Mouse (Mus musculus) heart, adult 18-20 months (tissue): ENCODE results near the gene Erc2. TPM values are rescaled to one million over a fixed set of nuclear protein-coding genes. Genes with fewer than 3 reads are reported as not detected.
A peak's percentile ranks its signal among the peaks of the same experiment; 100 is the strongest.

Source experiments
- DNase-seq, 2 experiments: peaks; one replicate each; pipeline ENCODE4 v3.0.0; 2021 to 2022; ENCODE audit warnings: mixed read lengths in 1 of 2
- total RNA-seq, 2 experiments: library from RNA; stranded (reverse); gene quantifications; 2 replicates each; pipeline ENCODE4 v1.2.3; 2021

The Erc2 gene
- total RNA-seq, 2 experiments from 2014 or later: 0.99 to 1.5 TPM

- DNase-seq: no peak
Observed at GRCm38 (mm10) chr14:27778503-27778902, 156.3 kb downstream of the Erc2 start.

DNA sequence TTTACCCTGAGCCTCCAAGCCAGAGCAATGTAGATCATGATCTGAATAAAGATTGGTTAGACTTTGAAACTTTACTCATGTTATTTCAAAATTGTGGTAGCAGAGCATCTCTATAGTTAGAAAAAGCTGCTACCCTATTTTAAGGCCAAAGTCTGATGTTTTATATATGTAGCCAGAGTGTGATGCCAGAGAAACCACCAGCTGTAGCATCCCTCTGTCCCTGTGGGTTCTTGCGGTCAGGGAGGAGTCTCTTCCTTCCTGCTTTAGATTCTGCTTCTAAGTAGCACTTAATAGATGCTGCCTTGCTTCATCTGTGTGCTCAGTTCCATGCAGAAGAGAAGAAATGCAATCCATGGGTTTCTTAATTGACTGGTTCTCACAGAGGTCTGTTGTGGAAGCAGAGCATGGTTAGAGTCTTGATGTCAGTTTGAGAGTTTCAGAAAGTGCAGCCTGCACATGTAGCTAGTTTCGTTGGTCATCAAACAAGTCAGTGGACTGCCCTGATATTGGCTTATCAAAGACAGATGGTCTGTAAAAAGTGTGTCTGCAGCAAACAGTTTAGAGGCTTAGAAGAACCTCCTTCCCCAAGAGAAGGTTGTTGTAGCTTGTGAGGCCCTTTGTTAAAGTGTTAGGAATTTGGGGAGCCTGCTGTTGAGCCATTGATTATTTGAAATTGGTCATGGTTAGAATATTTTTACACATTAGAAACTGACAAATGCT lies 156.9 kb downstream of the Erc2 start:
- no peak for DNase-seq

DNA sequence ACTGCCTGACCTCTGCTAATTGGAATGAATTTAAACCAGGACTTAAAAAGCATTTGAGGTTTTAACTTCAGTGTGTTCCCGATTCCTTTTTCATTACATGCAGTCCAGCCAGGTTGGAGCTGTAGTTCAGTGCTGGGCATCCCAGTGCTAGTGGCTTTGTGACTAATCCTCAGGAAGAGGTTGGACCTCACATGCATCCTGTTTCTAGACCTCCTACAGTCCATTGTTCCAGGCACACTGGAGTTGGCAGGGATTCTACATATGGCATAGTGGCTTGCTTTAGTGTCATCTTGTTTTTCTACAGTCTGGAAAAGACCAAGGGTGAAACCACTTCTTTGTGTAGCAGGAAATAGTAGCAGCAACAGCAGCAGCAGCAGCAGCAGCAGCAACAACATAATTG lies 159.0 kb downstream of the Erc2 start:
- DNase-seq: no peak

- no peak for DNase-seq
Observed at GRCm38 (mm10) chr14:27784826-27785225, 162.6 kb downstream of the Erc2 start.

DNA sequence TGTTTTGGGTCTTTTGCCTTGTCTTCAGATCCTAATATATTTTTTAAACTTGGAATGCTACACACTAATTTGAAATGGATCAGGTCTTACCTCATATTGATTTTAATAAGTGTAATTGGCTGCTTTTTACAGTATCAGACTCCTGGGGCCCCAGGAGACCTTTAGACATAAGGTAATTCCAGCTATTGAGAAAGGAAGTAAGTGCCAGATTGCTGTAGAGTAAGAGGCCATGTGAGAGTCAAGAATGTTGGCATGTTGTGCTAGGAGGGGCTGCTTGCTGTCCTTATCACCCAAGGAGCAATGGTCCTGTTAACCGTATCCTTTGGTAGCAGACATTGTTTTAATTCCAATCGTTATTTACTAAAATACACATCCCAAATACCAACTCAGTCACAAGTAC lies 163.3 kb downstream of the Erc2 start:
- DNase-seq: no peak

DNA sequence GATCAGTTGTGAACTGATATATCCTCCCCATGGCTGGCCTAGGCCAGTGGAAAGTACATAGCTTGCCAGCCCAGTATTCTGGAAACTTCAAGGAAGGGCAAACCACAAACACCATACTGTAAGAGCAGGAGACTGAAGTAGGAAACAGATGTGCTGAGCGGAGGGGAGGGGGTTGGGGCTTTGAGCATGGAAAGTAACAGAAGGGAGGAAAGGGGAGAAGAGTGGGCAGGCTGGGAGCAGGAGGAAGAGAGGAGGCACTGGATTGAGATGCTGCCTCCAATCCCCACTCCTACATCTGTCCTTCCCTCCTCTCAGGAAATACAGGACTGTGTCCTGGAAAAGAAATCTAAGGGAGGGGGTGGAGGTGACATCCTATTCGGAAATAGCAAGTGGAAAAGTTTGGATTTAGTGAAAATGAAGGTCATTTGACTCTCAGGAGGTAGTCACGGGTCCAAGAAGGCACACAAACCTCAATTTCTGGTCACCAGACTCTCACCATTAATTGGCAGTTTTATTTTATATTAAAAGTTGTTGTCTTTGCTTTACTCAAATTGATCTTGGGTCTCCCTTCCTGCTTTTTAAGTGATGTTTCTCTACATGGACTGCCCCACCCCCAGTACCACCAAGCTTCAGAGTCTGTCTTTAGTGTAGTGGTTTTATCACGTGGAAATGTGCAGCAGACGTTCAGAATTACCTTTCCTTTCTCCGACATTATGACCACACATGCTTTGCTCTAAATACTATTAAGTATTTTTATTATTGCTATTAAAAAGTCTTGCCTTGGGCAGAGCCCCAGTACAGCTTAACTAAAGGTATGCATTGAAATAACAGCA lies 167.1 kb downstream of the Erc2 start:
- DNase-seq: no peak

DNA sequence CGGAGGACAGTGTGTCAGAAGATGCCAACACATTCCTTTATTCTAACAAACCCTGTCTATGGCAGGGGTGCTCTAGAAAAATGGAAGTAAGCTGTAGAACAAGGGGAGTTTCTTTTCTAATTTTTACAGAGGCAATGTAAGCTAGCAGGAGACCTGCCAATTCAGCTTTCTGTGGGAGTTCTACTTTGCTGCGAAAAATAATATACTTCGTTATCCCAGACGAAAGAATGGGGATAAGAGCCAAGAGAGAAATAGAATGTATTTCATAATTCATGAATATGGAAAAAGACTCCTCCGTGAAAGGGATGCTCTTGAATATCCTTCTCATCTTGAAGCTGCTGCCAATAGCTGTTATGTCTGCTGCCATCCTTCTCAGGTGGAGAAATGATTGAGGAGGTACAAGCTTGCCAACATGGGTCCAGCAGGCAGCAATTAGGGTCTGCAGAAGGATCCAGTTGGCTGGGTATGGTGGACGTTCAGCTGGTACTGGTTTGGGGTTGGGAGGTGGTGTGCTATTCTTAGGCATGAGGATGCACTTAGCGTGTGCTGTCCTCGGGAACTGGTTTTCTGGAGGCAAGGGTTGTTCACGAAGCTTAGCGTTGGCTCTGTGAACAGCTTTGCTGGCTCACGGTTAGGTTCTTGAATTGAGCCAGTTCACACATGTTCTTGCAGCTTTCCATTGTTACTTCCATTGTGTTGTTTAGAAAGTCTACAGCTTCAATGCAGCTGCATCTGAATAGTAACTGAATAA lies 176.1 kb downstream of the Erc2 start:
- DNase-seq: no peak

GRCm38 (mm10) chr14:27800766-27801165 lies 178.5 kb downstream of the Erc2 start:
- DNase-seq: peak; percentile 3 to 9

DNA sequence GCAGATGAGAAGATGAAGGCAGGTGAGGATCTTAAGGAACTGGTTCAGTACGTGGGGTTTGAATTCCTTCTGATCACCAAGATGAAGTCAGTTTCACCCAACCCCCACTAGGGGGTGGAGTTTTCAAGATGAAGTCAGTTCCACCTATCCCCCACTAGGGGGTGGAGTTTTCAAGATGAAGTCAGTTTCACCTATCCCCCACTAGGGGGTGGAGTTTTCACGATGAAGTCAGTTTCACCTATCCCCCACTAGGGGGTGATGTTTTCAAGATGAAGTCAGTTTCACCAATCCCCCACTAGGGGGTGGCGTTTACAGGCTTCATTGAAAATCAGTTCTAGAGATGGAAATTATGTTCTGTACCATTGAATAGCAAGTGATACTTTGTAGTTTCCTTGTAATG lies 181.7 kb downstream of the Erc2 start:
- DNase-seq: no peak

GRCm38 (mm10) chr14:27805064-27805463 lies 182.8 kb downstream of the Erc2 start:
- no peak for DNase-seq

DNA sequence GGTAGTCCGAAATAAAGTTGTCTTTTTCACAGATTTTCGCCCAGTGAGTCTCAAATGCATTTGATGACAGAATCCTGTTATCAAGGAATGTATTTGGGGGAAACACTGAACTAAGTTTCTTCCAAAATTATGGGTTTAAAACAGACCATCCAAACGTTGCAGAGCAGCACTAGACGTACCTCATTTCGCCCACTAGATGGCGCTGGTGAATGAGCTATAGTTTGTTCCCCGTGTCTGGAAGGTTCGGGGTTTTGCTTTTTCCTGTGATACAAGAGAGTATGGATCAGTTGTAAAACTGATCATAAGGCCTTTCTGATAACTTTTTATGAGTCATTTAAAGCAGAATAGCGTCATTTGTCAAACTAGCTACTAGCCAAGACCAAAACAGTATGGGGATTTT lies 185.9 kb downstream of the Erc2 start:
- peak; percentile 14 to 69 for DNase-seq

DNA sequence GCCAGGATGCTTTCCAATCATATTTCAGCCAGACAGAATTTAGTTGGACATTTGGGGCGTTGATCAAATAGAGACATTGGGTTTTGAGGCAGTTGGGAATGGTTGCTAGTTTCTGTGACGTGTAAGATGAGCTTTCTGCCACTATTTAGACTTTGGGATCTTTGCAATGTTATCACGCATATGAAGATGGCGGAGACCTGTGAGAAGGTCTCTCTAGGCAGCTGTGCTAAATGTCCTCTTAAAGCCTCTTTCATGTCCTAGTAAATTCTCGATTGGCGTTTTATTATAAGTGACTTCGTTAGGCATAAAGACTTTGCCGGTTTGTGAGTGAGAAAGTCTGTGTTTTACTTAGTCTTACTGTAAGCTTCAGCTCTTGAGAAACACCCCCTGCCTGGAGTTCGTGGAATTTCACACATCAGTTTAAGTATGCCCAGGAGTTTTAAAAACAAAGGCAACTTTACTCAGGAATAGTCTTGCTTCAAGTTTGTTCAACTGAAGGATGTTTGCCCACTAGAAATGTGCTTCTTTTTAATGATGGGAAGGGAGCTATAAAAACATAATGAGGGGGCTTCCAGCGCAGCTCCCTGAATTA lies 186.4 kb downstream of the Erc2 start:
- DNase-seq: no peak

DNA sequence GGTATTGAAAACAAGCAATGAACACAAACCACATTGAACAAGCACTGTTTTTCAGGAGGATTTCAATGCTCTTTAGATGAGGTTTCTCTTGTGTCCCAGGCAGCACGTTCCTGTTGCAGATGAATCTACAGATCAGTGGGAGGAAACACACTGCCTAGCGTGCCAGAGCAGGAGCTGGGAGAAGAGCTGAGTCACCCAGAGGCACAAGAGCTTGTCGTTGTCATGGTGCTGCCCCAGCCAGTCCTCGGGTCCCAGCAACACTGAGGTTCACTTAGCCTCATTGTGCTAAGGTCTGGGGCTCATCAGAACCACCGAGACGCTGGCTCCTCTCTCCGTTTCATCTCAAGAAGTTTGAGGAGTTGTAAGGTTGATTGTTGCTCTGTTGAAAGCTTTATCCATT lies 188.6 kb downstream of the Erc2 start:
- DNase-seq: no peak

DNA sequence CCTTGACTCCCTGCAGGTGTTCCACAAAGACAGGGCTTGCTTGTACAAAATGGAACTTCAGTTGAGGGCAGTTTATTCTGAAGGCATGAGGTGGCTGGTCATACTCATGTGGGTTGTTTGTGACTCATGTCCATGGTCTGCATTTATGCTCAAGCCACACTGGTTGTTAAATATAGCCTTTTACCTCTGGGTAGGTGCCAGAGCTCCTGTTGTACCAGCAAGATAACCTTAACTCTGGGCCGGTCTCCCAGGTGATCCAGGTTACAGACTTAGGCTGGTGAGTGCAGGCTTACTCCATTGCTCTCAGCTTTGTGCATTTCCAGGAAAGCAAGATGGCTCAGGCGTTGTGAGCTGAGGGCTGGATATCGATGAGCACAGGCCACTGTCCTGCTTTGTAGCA lies 189.4 kb downstream of the Erc2 start:
- peak; percentile 23 to 44 for DNase-seq

DNA sequence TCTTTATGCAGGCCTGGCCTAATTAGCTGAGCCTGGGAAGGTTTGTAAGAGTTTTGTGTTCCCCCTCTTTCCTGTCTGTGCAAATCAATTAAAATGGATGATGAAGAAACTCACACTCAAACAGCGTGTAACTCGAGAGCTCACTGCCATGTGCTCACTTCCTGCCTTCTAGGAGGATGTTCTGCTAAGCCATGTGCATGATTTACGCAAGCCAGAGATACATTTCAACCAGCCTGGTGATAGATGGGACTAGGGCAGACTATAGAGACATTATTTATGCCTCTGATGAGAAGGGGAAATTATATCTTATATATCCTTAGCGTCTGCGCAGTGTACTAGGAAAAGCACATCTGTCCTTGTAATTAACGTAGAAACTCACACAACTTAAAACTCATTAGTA lies 193.5 kb downstream of the Erc2 start:
- no peak for DNase-seq

- no peak for DNase-seq
Observed at GRCm38 (mm10) chr14:27818986-27819385, 196.8 kb downstream of the Erc2 start.

GRCm38 (mm10) chr14:27821801-27822200 lies 199.6 kb downstream of the Erc2 start:
- DNase-seq: no peak

- DNase-seq: no peak
Observed at GRCm38 (mm10) chr14:27822566-27822965, 200.3 kb downstream of the Erc2 start.

DNA sequence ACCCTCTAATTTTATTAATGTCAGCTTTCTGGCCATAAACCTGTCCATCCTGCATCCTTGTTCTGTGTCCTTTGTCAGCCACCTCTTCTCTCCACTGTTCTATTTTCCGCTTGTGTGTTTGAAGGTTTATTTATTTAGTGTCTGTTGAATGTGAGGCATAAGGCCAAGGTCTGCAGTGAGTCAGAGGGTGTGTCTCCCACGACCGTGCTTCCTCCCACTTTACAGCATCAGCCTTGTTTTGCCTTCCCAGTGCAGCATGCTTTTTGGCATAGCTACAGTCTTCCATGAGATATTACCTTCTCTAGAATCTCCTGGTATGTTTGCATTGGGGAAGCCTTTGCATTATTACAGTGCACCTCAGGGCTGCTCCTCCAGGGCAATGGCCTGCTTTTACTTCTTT lies 200.8 kb downstream of the Erc2 start:
- DNase-seq: peak in 1 of 2 experiments; percentile 25

GRCm38 (mm10) chr14:27823897-27824296 lies 201.7 kb downstream of the Erc2 start:
- DNase-seq: no peak

DNA sequence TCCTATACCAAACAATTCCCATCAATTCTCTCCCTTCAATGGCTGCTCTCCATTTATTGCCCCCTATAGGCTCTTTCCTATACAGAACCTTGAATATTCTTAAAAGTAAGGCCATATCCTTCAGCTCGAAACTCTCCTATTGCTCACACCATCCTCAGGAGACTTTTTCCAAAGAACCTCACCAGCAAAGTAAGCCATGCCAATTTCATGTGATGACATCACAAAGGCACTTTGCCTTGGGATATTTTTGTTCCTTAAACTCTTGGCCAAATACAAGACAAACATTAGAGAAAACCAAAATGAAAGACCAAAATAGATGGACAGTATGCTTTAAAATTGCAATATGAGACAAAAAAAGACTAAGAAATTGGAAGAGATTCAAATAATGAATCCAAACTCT lies 204.6 kb downstream of the Erc2 start:
- DNase-seq: no peak

DNA sequence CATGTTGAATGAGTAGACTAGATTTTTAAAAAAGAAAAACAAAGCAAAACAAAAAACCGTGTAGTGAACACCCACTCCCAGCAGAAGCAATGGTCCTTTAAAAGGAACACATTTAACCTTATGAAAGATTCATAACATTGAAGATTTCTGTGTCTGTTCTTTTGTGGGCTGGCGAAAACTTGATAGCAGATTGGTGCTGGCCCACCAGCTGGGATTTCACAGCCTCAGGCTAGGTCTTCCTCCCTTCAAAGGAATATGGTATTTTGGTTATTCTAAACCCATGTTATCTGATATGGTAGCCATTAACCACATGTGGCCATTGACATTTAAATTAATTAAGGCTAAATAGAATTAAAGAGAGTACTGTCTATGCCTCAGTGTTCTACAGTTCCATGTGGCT lies 205.9 kb downstream of the Erc2 start:
- no peak for DNase-seq

DNA sequence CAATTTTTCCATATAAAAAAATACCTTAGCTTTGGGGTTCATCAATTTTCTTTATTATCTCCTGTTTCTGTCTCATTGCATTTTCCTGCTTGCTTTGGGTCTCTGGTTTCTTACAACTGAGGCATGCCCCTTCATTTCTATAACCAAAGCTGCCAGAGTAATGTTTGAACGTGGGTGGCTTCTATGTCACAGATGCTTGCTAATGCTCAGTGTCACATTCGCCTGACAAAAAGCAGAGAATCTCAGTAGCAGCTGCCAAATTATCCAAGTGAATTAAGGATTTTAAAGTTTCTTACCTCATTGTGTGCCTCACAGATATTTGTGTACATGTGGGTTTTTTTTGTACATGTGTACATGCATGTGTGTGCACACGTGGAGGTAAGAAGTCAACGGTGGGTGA lies 210.0 kb downstream of the Erc2 start:
- no peak for DNase-seq
